Mouse (Mus musculus) myocyte (in vitro differentiated cells): ENCODE results near the gene Arhgef3. TPM values are rescaled to one million over a fixed set of nuclear protein-coding genes. Genes with fewer than 3 reads are reported as not detected.

Experiments used
- H3K27me3 ChIP-seq: one replicate; pipeline ENCODE4 v1.6.1; 2011; ENCODE audit not compliant: control insufficient read depth, insufficient read depth, insufficient read length
- H3K36me3 ChIP-seq: one replicate; pipeline ENCODE4 v1.6.1; 2011; ENCODE audit not compliant: control insufficient read depth, insufficient read depth
- H3K4me2 ChIP-seq: one replicate; pipeline ENCODE4 v1.6.1; 2011; ENCODE audit warnings: low read depth, control low read depth
- H3K4me3 ChIP-seq: one replicate; pipeline ENCODE4 v1.5.1; 2011; ENCODE audit warnings: mild to moderate bottlenecking, control low read depth, moderate library complexity
- H3K79me2 ChIP-seq: one replicate; pipeline ENCODE4 v1.6.1; 2011; ENCODE audit not compliant: control insufficient read depth, insufficient read depth
- H3ac ChIP-seq: one replicate; pipeline ENCODE4 v1.6.1; 2011; ENCODE audit not compliant: control insufficient read depth, insufficient read length
- CEBPB ChIP-seq: IDR thresholded peaks from 2 replicates; pipeline ENCODE4 v1.6.1; 2011; ENCODE audit warnings: mild to moderate bottlenecking, moderate library complexity; ENCODE audit not compliant: poor library complexity, insufficient read depth, severe bottlenecking
- E2F4 ChIP-seq: IDR thresholded peaks from one replicate; pipeline ENCODE4 v1.6.1; 2011; ENCODE audit warnings: mild to moderate bottlenecking, control low read depth, moderate library complexity; ENCODE audit not compliant: insufficient read depth
- MAX ChIP-seq: IDR thresholded peaks from one replicate; pipeline ENCODE4 v1.6.1; 2011; ENCODE audit warnings: low read depth, mild to moderate bottlenecking, control low read depth
- MYOD1 ChIP-seq, 3 experiments: IDR thresholded peaks; one replicate each; pipeline ENCODE4 v1.6.1; 2011; ENCODE audit warnings: control low read depth in 2 of 3, low read depth in 2 of 3, mild to moderate bottlenecking in 2 of 3, moderate library complexity in 1 of 3; ENCODE audit not compliant: insufficient read length in 2 of 3, control insufficient read depth in 1 of 3
- MYOG ChIP-seq, 3 experiments: IDR thresholded peaks; one replicate each; pipeline ENCODE4 v1.6.1; 2011; ENCODE audit warnings: control low read depth in 2 of 3, low read depth in 2 of 3, mild to moderate bottlenecking in 2 of 3; ENCODE audit not compliant: insufficient read length in 2 of 3, control insufficient read depth in 1 of 3, insufficient read depth in 1 of 3
- POLR2A ChIP-seq: IDR thresholded peaks from one replicate; pipeline ENCODE4 v1.6.1; 2011; ENCODE audit warnings: low read depth, mild to moderate bottlenecking, control low read depth, moderate library complexity; ENCODE audit not compliant: insufficient read length
- POLR2AphosphoS2 ChIP-seq: IDR thresholded peaks from one replicate; pipeline ENCODE4 v1.6.1; 2011; ENCODE audit warnings: low read depth, control low read depth; ENCODE audit not compliant: insufficient read length
- REST ChIP-seq: IDR thresholded peaks from one replicate; pipeline ENCODE4 v1.6.1; 2011; ENCODE audit warnings: mild to moderate bottlenecking, control low read depth, moderate library complexity; ENCODE audit not compliant: insufficient read depth, insufficient read length
- SRF ChIP-seq: IDR thresholded peaks from one replicate; pipeline ENCODE4 v1.6.1; 2011; ENCODE audit warnings: low read depth; ENCODE audit not compliant: control insufficient read depth, insufficient read length
- TCF12 ChIP-seq: IDR thresholded peaks from one replicate; pipeline ENCODE4 v1.6.1; 2011; ENCODE audit warnings: mild to moderate bottlenecking, control low read depth; ENCODE audit not compliant: poor library complexity, insufficient read depth, severe bottlenecking
- TCF3 ChIP-seq: IDR thresholded peaks from one replicate; pipeline ENCODE4 v1.6.1; 2011; ENCODE audit warnings: low read depth, control low read depth; ENCODE audit not compliant: insufficient read length
- USF1 ChIP-seq: IDR thresholded peaks from one replicate; pipeline ENCODE4 v1.6.1; 2011; ENCODE audit warnings: low read depth, mild to moderate bottlenecking, control low read depth, moderate library complexity
- polyA plus RNA-seq: library from polyadenylated mRNA; unstranded; fragments of >200 nt; fragmentation: generic; extraction: Trizol; gene quantifications from one replicate; pipeline ENCODE4 v1.2.1, GENCODE M21; 2012; ENCODE audit warnings: missing spikeins

The Arhgef3 gene
- polyA plus RNA-seq, 1 experiment: 6.6 TPM

GRCm38 (mm10) chr14:27428573-27428972 is 313.9 kb downstream of the Arhgef3 start, which contains the start of gene Fam208a:
Gene Fam208a (plus strand): TSS chr14:27428834.
- H3ac ChIP-seq: peak within 1 kb of the TSS; percentile 66
- peaks cover 27% of the 10 kb centered on the region for H3K79me2 ChIP-seq
- H3K27me3 ChIP-seq: no peaks in the 10 kb centered on the region
- H3K4me3 ChIP-seq: peak within 1 kb of the TSS; percentile 46
- H3K36me3 ChIP-seq: no peaks in the 10 kb centered on the region
- peak; percentile 50 for TF ChIP-seq MAX
- TF ChIP-seq REST: no peak
- no peak for TF ChIP-seq CEBPB
- no peak for TF ChIP-seq MYOG (IDR thresholded peaks at IDR 0.05; ENCODE audit: control insufficient read depth in 1 of 3, insufficient read depth in 1 of 3, insufficient read length in 2 of 3, low read depth in 2 of 3)
- peak; percentile 61 for TF ChIP-seq POLR2AphosphoS2
- TF ChIP-seq USF1: no peak
- peak; percentile 75 for TF ChIP-seq POLR2A
- no peak for TF ChIP-seq E2F4
- TF ChIP-seq TCF3: no peak
- H3K4me2 ChIP-seq: peak within 1 kb of the TSS; percentile 69

GRCm38 (mm10) chr14:27428973-27429711 is 314.4 kb downstream of the Arhgef3 start:
- TF ChIP-seq TCF12 (no peak), MAX (no peak), POLR2A (peak; percentile 69), CEBPB (no peak), POLR2AphosphoS2 (peak; percentile 66), MYOD1 (IDR thresholded peaks at IDR 0.05; ENCODE audit: control insufficient read depth in 1 of 3, insufficient read length in 2 of 3, low read depth in 2 of 3) (peak in 1 of 3 experiments; percentile 8)
- H3K79me2 ChIP-seq: peaks cover 27% of the 10 kb centered on the region

GRCm38 (mm10) chr14:27430280-27430679 is 315.6 kb downstream of the Arhgef3 start:
- H3K4me3 ChIP-seq: peak overlapping the region; percentile 46
- H3ac ChIP-seq: no peak overlapping the region

More at GRCm38 (mm10) chr14:27428973-27429711, 314.4 kb downstream of the Arhgef3 start:
- Histone ChIP-seq H3K4me3 (peak overlapping the region; percentile 46), H3K4me2 (peak overlapping the region; percentile 69), H3K27me3 (no peaks in the 10 kb centered on the region), H3ac (peak overlapping the region; percentile 66), H3K36me3 (no peaks in the 10 kb centered on the region)

GRCm38 (mm10) chr14:27432064-27432463 is 317.4 kb downstream of the Arhgef3 start:
- no peaks in the 10 kb centered on the region for H3K36me3 ChIP-seq
- TF ChIP-seq E2F4 (no peak), CEBPB (no peak), POLR2AphosphoS2 (no peak), POLR2A (no peak), TCF12 (no peak), MAX (no peak), MYOG (IDR thresholded peaks at IDR 0.05; ENCODE audit: control insufficient read depth in 1 of 3, insufficient read depth in 1 of 3, insufficient read length in 2 of 3, low read depth in 2 of 3) (no peak), SRF (no peak), TCF3 (no peak), USF1 (no peak), REST (no peak), MYOD1 (IDR thresholded peaks at IDR 0.05; ENCODE audit: control insufficient read depth in 1 of 3, insufficient read length in 2 of 3, low read depth in 2 of 3) (no peak)
- no peak overlapping the region for H3K4me2 ChIP-seq

More at GRCm38 (mm10) chr14:27430280-27430679, 315.6 kb downstream of the Arhgef3 start:
- Histone ChIP-seq H3K27me3 (no peaks in the 10 kb centered on the region), H3K4me2 (peak overlapping the region; percentile 69), H3K36me3 (no peaks in the 10 kb centered on the region), H3K79me2 (peaks cover 27% of the 10 kb centered on the region)
- TF ChIP-seq MYOD1 (IDR thresholded peaks at IDR 0.05; ENCODE audit: control insufficient read depth in 1 of 3, insufficient read length in 2 of 3, low read depth in 2 of 3): no peak
- TF ChIP-seq POLR2AphosphoS2: no peak
- TF ChIP-seq CEBPB: no peak
- TF ChIP-seq SRF: no peak
- no peak for TF ChIP-seq USF1
- TF ChIP-seq TCF12: no peak
- TF ChIP-seq E2F4: no peak
- no peak for TF ChIP-seq MAX
- no peak for TF ChIP-seq REST
- no peak for TF ChIP-seq MYOG (IDR thresholded peaks at IDR 0.05; ENCODE audit: control insufficient read depth in 1 of 3, insufficient read depth in 1 of 3, insufficient read length in 2 of 3, low read depth in 2 of 3)
- TF ChIP-seq TCF3: no peak

More at GRCm38 (mm10) chr14:27432064-27432463, 317.4 kb downstream of the Arhgef3 start:
- Histone ChIP-seq H3K27me3 (no peaks in the 10 kb centered on the region), H3K79me2 (peaks cover 27% of the 10 kb centered on the region), H3K4me3 (no peak overlapping the region), H3ac (no peak overlapping the region)
